Mouse (Mus musculus): ENCODE results near the gene Pde11a.

GRCm38 (mm10) chr2:75988378-75988777 is 350.2 kb downstream of the Pde11a start:
- no peak for TF ChIP-seq CTCF (conservative IDR thresholded peaks at IDR 0.05; ENCODE audit: low read length)
- no peak for TF ChIP-seq NANOG (IDR thresholded peaks at IDR 0.05; ENCODE audit: borderline replicate concordance, low read length)
- TF ChIP-seq POU5F1 (IDR thresholded peaks at IDR 0.05; ENCODE audit: borderline replicate concordance, low read length), result no peak

Data from E14TG2a.4 (cell line).